Mouse (Mus musculus) spleen, postnatal 14 days (tissue): ENCODE measurements at regions not wholly inside any gene's neighbourhood (a gene's known extent, or its start where the extent isn't known, plus 50 kb on each side); places are given as distances from the start of the nearest gene placed in this dataset.

Experiments
- DNase-seq, 2 experiments: peaks; one replicate each; pipeline ENCODE4 v3.0.0; 2021 to 2022; ENCODE audit warnings: low spot score in 2 of 2

- DNase-seq, result no peak
Measured at GRCm38 (mm10) chr3:143193263-143193970, 311.6 kb upstream of the Pkn2 start.

- no peak for DNase-seq
Measured at GRCm38 (mm10) chr3:143188931-143189330, 307.1 kb upstream of the Pkn2 start.

GRCm38 (mm10) chr3:143173971-143174370, 292.2 kb upstream of the Pkn2 start:
- no peak for DNase-seq

GRCm38 (mm10) chr3:143162444-143162843, 280.6 kb upstream of the Pkn2 start:
- no peak for DNase-seq

GRCm38 (mm10) chr3:143161993-143162392, 280.2 kb upstream of the Pkn2 start:
- no peak for DNase-seq

GRCm38 (mm10) chr3:143158568-143158967, 276.8 kb upstream of the Pkn2 start:
- no peak for DNase-seq

GRCm38 (mm10) chr3:143156733-143157524, 275.1 kb upstream of the Pkn2 start:
- DNase-seq, result no peak

GRCm38 (mm10) chr3:143156174-143156573, 274.4 kb upstream of the Pkn2 start:
- no peak for DNase-seq

- DNase-seq, result no peak
Measured at GRCm38 (mm10) chr3:143155556-143155955, 273.8 kb upstream of the Pkn2 start.

GRCm38 (mm10) chr3:143147471-143147870, 265.7 kb upstream of the Pkn2 start:
- DNase-seq, result no peak

GRCm38 (mm10) chr3:143138952-143139351, 257.1 kb upstream of the Pkn2 start:
- no peak for DNase-seq

- DNase-seq, result no peak
Measured at GRCm38 (mm10) chr3:143134528-143134927, 252.7 kb upstream of the Pkn2 start.

GRCm38 (mm10) chr3:143107733-143108291, 226.0 kb upstream of the Pkn2 start:
- no peak for DNase-seq

GRCm38 (mm10) chr3:143104734-143105133, 222.9 kb upstream of the Pkn2 start:
- DNase-seq, result no peak

- no peak for DNase-seq
Measured at GRCm38 (mm10) chr3:143103333-143103732, 221.5 kb upstream of the Pkn2 start.

- DNase-seq, result no peak
Measured at GRCm38 (mm10) chr3:143100810-143101645, 219.2 kb upstream of the Pkn2 start.

GRCm38 (mm10) chr3:143100203-143100602, 218.4 kb upstream of the Pkn2 start:
- no peak for DNase-seq

GRCm38 (mm10) chr3:143092206-143092605, 210.4 kb upstream of the Pkn2 start:
- no peak for DNase-seq

- no peak for DNase-seq
Measured at GRCm38 (mm10) chr3:143090886-143091285, 209.1 kb upstream of the Pkn2 start.

GRCm38 (mm10) chr3:143090316-143090715, 208.5 kb upstream of the Pkn2 start:
- DNase-seq, result no peak

GRCm38 (mm10) chr3:143087786-143088185, 206.0 kb upstream of the Pkn2 start:
- DNase-seq, result no peak

GRCm38 (mm10) chr3:143078310-143078709, 196.5 kb upstream of the Pkn2 start:
- no peak for DNase-seq
